10 mouse cellular contexts compared by ENCODE assay signal in genomic region chr4:95385552-95385951, GRCm38 (mm10).
DNase-seq lines count a peak whose midpoint lies in the region; ATAC-seq and TF ChIP-seq lines count a peak whose summit lies in the region.
"Had no signal": no experiment of that assay in that cellular context is flagged by ENCODE, and none has a peak within 500 bp of the region (broad histone marks: within the 10 kb centered on the region; RNA-seq: fewer than 3 reads in every experiment).

No protein-coding gene starts in this region.

- TF ChIP-seq POLR2A in small intestine, adult 2 months (IDR thresholded peaks at IDR 0.05; ENCODE audit: low read depth, low read length) = no peak

- H3K4me1 ChIP-seq in intestine, embryonic 15.5 days (replicated peaks) = peaks cover 11% of the 10 kb centered on the region
- peaks cover 4% of the 10 kb centered on the region for H3K4me1 ChIP-seq in liver, embryonic 13.5 days (replicated peaks)
- H3K4me1 ChIP-seq in small intestine, adult 2 months (ENCODE audit: control insufficient read depth, insufficient read depth, insufficient read length, low read length) = peaks cover 9% of the 10 kb centered on the region; the same call in 1 of the 2 replicates
- peaks cover 6% of the 10 kb centered on the region; the same call in 1 of the 2 replicates for H3K4me1 ChIP-seq in hindbrain, embryonic 10.5 days (replicated peaks)

- no peaks in the 10 kb centered on the region for H3K9me3 ChIP-seq in intestine, embryonic 15.5 days
- no peaks in the 10 kb centered on the region for H3K9me3 ChIP-seq in liver, embryonic 13.5 days (replicated peaks)
- H3K9me3 ChIP-seq in hindbrain, embryonic 10.5 days = no peaks in the 10 kb centered on the region

- peak overlapping the region; percentile 36 for H3K27ac ChIP-seq in intestine, embryonic 15.5 days
- no peak overlapping the region for H3K27ac ChIP-seq in liver, embryonic 13.5 days
- H3K27ac ChIP-seq in small intestine, adult 2 months (ENCODE audit: insufficient read depth, low read depth, low read length) = 0 out of 2 replicates have a peak overlapping the region, but pooled peaks have one; percentile 34
- H3K27ac ChIP-seq in hindbrain, embryonic 10.5 days = no peak overlapping the region

- no peaks in the 10 kb centered on the region for H3K36me3 ChIP-seq in intestine, embryonic 15.5 days
- H3K36me3 ChIP-seq in liver, embryonic 13.5 days = no peaks in the 10 kb centered on the region
- H3K36me3 ChIP-seq in small intestine, adult 2 months (ENCODE audit: control insufficient read depth, insufficient read depth, low read length) = no peaks in the 10 kb centered on the region
- H3K36me3 ChIP-seq in hindbrain, embryonic 10.5 days = no peaks in the 10 kb centered on the region

- peak; percentile 30 for DNase-seq in adrenal gland, adult 2 months
- no peak for DNase-seq in adrenal gland, postnatal 4 days (ENCODE audit: low spot score in 2 of 2)
- DNase-seq in liver, embryonic 13.5 days = no peak
- no peak for DNase-seq in hindbrain, embryonic 10.5 days (ENCODE audit: low spot score)
- no peak for DNase-seq in B cell, adult 2 months
- no peak for DNase-seq in urinary bladder, adult 18-20 months (ENCODE audit: low spot score in 2 of 2)
- DNase-seq: right cerebral cortex, adult 18-20 months had no signal

- H3K27me3 ChIP-seq in intestine, embryonic 15.5 days (replicated peaks) = no peaks in the 10 kb centered on the region
- no peaks in the 10 kb centered on the region for H3K27me3 ChIP-seq in liver, embryonic 13.5 days
- H3K27me3 ChIP-seq in small intestine, adult 2 months (ENCODE audit: control insufficient read depth, insufficient read depth, low read length) = no peaks in the 10 kb centered on the region
- no peaks in the 10 kb centered on the region for H3K27me3 ChIP-seq in hindbrain, embryonic 10.5 days (ENCODE audit: insufficient read depth, poor library complexity, severe bottlenecking)

- no peak overlapping the region for H3K4me3 ChIP-seq in intestine, embryonic 15.5 days (replicated peaks)
- H3K4me3 ChIP-seq in liver, embryonic 13.5 days (replicated peaks) = no peak overlapping the region
- H3K4me3 ChIP-seq in small intestine, adult 2 months (ENCODE audit: low read depth, low read length) = no peak overlapping the region
- H3K4me3 ChIP-seq in hindbrain, embryonic 10.5 days = no peak overlapping the region
- H3K4me3 ChIP-seq: erythroblast, embryonic 14.5 days had no signal

- no peak overlapping the region for H3K9ac ChIP-seq in intestine, embryonic 15.5 days
- H3K9ac ChIP-seq in liver, embryonic 13.5 days = no peak overlapping the region

- no peak for TF ChIP-seq CTCF in small intestine, adult 2 months (IDR thresholded peaks at IDR 0.05; ENCODE audit: extremely low read depth, insufficient read length, insufficient replicate concordance, low read depth, low read length)

- 16% methylated on average over 7 of the region's 7 CpGs for WGBS in intestine, embryonic 15.5 days
- WGBS in liver, embryonic 13.5 days (ENCODE audit: insufficient replicate concordance) = 13% methylated on average over 7 of the region's 7 CpGs
- 11% methylated on average over 7 of the region's 7 CpGs for WGBS in small intestine, adult 2 months
- WGBS in hindbrain, embryonic 10.5 days = 55% methylated on average over 7 of the region's 7 CpGs

- no peak overlapping the region; the same call in 1 of the 2 replicates for H3K4me2 ChIP-seq in intestine, embryonic 15.5 days (replicated peaks)
- no peak overlapping the region for H3K4me2 ChIP-seq in liver, embryonic 13.5 days

- peak; percentile 75 for ATAC-seq in intestine, embryonic 15.5 days
- ATAC-seq in liver, embryonic 13.5 days (ENCODE audit: low read depth) = peak; percentile 41; the same call in 1 of the 2 replicates

Comparison
In these comparisons a context has a peak if more than half of its experiments do, and no peak if none do; other contexts are left out.
1. H3K27ac ChIP-seq: peak in intestine, embryonic 15.5 days (single experiment) and small intestine, adult 2 months (single experiment); none in liver, embryonic 13.5 days (single experiment) and hindbrain, embryonic 10.5 days (single experiment).